Mouse (Mus musculus): ENCODE measurements around the gene Odr4.

Odr4 gene

DNA sequence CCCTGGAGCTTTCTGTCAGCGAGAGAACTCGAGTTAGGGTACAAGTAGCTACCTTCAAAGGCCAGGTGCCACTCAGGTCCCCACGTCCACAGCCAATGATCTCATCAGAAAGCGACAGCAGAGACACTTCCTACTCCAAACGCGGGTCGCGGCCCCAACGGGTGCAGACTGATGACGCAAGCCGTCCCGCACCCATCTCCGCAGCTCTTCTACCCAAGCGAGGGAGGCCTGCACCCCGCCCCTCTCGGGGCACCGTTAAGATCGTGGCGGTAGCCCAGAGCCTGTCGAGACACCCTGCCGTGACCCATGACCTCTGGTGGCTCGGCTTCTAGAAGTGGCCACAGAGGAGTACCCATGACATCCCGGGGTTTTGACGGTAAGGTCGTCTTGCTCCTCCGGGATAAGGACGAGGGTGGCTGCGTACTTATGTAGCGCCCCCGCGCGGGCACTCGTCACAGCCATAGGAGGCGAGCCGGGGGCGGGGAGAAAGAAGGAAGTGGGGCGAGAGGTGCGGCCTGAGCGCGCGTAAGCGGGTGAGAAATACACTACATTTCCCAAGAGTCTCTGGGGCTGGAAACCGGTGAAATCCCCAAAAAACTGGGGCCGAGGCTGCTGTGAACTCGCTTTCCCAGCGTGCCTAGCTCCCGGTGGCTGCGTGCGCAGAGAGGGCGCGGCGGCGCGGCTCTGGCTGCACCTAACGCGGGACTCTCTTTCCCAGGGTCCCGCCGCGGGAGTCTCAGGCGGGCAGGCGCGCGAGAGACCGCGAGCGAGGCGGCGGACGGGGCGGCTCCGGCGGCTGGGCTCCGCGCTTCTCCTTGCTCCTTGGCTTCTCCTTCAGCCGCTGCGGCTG, at the start of gene Odr4, which contains the start of gene Tpr:
Gene Odr4 (minus strand): TSS at position 443 of the 850 bp plus-strand sequence.
Gene Tpr (plus strand): TSS at position 201 of the 850 bp plus-strand sequence.
- peak; percentile 98 for DNase-seq (ENCODE audit: low read depth, low spot score)

DNA sequence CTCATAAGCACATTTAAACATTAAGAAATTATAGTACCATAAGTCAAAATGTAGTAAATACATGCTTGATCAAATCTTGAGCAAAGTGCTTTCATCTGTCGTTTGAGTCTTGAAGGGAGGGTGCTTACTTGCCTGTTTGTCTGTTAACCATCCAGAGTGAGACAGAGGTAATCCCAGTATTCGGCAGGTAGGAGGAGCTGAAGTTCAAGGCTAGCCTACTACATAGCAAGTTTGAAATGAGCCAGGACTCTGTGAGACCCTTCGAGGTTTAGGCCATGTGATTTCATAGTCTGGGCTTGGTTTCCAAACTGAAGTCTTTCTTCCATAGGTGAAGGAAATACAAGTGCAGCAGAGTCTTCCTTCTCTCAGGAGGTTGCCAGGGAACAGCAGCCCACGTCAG, 48.9 kb upstream of the Odr4 start:
- no peak for DNase-seq (ENCODE audit: low read depth, low spot score)

DNA sequence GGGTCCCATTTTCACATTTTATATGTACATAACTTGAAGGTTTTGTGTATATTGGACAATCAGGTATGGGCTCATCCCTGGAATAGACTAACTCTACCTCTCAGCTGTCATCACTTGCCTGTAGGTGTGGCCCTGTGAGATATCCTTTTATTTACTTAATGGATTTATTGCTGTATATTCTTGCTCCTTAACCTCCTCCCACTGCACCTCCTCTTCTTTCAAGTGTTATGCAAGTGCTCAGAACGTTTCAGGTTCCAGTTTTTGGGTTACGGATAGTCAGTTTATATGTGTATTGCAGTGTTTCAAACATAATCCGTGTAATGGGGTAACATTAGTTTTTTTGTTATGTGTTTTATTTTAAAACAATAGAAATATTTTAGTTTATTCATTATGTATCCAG, 45.8 kb upstream of the Odr4 start:
- DNase-seq (ENCODE audit: low read depth, low spot score) = no peak

DNA sequence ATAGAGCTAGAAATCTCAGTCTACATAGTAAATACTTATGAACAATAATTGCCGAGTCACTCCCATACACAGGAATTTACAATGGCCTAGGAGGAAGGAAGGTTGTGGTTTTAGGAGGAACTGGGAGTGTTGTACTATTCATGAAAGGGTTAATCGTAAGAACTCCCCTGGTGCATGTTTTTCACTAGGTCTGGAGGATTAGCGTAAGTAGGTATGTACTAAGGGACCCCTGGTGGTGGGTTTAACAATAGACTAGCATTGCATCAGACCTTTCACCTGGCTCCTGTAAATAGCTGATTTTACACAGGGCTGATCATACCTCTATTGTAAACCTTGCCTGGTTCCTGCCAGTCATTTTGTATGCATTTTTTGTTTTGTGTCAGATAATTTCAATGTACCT, 33.3 kb upstream of the Odr4 start:
- no peak for DNase-seq (ENCODE audit: low read depth, low spot score)

DNA sequence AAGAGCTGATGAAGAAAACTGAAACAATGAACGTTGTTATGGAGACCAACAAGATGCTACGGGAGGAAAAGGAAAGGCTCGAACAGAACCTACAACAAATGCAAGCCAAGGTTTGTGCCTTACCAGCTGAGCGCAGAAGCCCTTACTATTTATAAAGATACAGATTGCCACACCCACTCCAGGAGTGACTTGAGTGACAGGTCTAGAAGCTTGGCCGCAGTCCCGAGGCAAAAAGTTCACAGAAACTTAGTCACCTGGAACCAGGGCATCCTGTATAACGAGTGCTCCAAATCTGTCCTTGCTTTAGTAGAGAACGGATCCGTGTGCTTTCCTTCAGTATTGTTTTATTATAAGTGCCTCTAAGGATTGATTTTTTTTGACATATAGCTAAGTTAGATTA, 32.8 kb upstream of the Odr4 start:
- DNase-seq (ENCODE audit: low read depth, low spot score) = no peak

DNA sequence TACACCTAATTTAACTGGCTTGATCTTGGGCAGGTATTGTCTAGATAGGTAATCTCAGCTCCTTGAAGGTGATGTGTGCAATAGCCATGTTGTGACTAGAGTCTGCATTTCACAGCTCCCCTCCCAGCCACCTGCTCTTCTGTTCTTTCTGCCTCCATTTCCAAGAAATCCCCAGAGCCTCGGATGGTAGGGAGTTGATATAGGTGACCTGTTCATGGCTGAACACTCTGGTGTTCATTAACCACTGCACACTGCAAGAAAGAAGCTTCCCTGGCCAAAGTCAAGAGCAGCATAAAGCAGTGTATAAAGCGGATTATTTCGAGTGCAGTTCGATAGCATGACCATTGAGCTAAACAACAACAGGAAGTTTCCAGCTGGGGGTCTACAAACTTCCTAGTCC, 25.5 kb upstream of the Odr4 start:
- DNase-seq (ENCODE audit: low read depth, low spot score) = no peak

DNA sequence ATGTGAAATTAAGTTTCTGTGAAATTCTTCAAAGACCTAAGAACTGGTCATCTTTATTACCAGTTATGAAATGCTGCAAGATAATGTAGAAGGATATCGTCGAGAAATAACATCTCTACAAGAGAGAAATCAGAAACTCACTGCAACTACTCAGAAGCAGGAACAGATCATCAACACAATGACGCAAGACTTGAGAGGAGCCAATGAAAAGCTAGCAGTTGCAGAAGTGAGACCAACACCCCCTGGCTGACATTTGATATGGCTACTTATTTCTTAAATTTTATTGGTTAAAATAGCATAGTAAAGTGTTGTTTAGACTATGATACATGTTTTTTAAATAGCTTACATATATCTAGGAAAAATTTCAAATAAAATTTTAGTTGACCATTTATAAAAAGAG, 23.1 kb upstream of the Odr4 start:
- DNase-seq (ENCODE audit: low read depth, low spot score) = no peak

DNA sequence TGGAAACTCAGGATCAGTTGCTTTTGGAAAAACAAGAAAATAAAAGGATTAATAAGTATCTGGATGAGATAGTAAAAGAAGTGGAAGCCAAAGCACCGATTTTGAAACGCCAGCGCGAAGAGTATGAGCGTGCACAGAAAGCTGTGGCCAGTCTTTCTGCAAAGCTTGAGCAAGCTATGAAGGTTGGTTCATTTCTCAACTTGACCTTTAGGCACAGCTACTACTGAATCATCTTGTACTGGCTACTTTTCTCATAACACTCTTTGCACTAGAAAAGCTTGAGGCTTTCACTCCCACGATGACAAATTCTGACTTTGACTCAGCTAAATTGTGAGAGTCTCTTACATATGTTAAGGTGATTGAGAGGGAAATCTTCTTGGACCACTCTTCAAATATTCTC, 17.1 kb upstream of the Odr4 start:
- DNase-seq (ENCODE audit: low read depth, low spot score) = no peak

DNA sequence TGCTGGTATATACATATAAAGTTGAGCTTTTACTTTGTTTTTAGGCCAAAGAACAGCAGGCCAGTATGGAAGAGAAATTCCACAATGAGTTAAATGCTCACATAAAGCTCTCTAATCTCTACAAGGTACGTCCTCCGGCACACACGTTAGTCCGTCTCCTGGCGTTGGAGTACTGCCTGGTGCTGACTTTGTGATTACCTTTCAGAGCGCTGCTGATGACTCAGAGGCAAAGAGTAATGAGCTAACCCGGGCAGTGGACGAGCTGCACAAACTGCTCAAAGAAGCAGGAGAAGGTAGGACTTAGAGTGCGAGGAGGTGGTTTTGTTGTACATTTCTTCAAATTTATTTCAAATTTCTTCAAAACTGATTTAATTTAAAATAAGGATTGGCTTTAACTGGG, 14.4 kb upstream of the Odr4 start:
- DNase-seq (ENCODE audit: low read depth, low spot score) = no peak

DNA sequence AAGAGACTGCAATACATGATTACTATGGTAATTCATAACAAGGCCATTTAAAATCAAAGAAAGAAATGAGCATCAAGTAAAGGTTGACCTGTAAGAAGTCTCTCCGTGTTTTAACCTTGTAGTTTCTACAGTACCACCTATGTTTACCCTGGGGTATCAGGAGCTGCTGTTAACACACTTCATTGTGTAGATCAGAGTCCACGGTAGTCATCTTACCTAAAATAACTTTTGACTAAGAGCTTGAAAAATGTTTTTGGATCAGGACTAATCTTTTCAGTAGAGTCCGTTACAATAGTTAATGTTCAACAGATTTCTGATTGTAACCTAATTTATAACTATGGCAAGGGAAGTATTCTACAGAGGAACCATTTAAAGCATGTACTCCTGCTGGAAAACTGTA, 11.7 kb upstream of the Odr4 start:
- DNase-seq (ENCODE audit: low read depth, low spot score) = no peak

DNA sequence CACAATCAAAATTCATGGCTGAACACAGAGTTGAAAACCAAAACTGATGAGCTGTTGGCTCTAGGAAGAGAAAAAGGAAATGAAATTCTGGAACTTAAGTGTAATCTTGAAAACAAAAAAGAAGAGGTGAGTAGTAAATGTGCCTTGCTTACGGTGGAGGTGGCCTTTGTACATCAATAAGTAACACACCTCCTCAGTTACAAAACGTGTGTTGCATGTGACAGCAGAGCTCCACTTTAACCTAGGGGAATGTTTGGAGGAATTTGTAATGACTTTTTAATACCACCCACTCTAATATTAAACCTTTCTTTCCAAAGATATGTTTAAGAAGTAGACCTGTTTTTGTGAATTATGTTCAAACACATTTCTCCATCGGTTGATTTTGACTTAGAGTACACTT, 11.0 kb upstream of the Odr4 start:
- DNase-seq (ENCODE audit: low read depth, low spot score) = no peak

DNA sequence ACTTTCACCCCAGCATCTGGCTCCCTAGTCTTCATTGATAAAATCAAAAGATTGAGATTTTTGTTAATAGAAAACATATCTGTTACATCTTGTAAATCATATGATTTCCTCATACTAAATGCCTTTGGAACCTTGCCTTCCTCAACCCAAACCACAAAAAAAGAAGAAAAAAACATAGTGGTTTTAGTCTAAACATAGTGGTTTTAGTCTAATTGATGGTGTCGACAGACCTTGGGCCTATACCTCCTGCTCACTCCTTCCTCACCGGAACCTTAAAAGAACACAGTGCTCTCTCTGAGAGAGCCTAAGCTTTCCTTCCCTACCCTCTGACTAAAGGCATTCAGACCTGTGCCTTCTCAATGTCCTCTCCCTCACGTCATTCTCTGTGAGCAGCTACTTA, 3.1 kb upstream of the Odr4 start:
- no peak for DNase-seq (ENCODE audit: low read depth, low spot score)

DNA sequence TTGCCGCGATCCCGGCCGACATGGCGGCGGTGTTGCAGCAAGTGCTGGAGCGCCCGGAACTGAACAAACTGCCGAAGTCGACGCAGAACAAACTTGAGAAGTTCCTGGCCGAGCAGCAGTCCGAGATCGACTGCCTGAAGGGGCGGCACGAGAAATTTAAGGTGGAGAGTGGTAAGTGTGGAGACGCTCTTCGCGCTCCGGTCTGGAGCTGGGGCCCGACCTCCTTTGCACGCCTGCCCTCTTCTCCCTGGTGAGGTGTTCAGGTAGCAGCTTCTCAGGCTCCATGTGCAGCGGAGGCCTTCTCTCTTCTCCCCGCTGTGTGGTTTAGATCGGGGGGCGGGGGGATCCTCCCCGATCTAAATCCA, 590 bp upstream of the Odr4 start:
- DNase-seq (ENCODE audit: low read depth, low spot score) = no peak

DNA sequence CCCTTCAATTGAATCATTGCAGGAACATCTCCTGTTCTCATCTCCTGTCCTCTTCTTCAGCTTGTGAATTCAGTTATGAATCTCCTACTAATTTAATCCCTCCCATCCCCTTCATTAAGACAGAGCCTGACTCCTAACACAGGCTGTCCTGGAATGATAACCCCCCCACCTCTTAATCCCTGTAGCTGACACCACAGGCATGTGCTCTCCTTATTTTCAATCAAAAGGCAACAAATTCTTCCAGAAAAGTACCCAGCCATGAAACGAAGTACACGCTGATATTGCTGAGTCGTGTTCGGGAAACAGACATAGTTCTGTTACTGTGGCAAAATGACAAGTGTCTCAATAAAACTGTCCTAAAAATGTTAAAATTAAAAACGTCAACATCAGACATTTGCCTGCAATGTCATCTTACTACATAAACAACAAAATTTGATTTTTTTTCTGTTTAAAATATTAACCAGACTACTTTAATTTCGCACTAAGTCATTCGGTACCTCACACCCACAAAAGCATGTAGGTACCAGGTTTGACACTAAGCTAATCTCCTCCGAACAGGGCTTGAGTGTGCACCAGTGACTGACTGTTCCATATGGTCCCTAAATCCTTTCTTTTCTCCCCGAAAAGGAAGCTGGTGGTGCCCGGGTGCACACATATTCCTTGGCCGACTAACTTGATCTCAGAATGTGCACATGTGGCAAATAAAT, 796 bp downstream of the Odr4 start:
- no peak for DNase-seq (ENCODE audit: low read depth, low spot score)

DNA sequence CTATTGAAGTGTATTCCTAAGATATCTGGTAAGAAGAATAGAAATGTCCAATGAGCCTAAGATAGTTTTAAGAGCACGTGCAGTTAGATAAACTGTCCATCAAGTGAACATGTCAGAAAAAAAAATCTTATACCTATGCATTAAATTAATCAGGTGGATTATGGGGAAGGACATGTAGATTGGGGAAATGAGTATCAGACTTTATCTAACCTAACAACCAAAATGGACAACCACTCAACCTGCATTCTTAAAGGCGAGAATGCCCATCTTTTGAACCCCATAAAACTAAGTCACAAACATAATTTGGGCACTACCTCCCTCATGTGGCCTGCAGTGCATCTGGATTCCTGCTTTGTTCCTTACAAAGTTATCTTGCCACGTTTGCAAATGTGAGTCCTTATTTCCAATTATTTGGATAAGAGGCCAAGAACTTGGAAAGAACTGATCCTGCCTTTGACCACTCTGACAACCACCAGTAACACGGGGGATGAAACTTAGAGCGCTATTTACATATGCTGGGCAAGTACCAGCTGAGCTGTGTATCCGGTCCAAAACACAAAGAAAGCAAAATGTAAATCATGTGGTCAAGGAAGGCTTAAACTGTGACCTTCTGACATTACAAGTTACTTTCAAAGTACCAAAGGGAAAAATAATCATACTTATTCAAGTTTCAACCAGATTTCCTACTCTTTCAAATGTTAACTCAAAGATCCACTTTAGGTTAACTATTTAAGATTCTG, 3.3 kb downstream of the Odr4 start:
- no peak for DNase-seq (ENCODE audit: low read depth, low spot score)

DNA sequence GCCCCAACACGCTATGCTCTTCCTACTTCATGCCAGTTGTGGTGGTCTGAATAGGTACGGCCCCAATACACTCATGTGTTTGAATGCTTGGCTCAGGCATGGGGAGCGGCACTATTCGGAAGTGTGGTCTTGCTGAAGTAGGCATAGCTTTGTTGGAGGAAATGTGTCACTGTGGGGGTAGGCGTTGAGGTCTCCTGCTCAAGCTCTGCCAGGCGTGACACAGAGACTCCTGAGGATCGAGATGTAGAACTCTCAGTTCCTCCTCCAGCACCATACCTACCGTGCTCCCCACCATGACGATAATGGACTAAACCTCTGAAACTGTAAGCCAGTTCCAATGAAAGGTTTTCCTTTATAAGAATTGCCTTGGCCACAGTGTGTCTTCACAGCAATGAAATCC, 5.3 kb downstream of the Odr4 start:
- no peak for DNase-seq (ENCODE audit: low read depth, low spot score)

DNA sequence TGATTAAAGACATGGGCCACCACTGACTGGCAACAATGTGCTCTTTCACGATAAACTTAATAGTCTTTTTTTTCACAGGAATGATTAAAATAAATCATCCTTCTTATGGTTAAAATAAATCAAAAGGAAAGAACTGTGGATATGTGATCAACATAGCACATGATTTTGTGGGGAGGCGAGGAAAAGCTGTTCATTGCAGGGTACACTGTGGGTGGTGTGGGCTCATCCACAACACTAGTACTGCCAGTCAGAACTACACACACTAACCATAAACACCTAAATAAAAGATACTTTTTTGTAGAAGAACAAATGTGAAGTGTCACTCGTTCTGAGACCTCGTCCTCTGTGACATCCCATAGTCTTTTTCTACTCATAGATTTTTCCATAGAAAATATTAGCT, 8.7 kb downstream of the Odr4 start:
- DNase-seq (ENCODE audit: low read depth, low spot score) = no peak

DNA sequence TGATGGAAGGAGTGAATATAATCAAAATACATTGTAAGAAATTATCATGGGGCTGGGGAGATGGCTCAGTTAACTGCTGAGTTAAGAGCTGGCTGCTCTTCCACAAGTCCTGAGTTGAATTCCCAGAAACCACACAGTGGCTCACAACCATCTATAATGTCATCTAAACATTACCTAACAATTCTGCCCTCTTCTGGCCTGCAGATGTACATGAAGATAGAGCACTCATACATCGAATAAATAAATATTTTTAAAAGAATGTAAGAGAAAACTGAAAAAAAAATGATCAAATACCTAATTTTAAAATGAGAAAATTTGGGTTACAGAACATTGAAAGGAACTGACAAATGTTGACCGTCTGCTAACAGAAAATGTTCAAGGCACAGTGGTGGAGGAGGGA, 18.6 kb downstream of the Odr4 start:
- no peak for DNase-seq (ENCODE audit: low read depth, low spot score)

DNA sequence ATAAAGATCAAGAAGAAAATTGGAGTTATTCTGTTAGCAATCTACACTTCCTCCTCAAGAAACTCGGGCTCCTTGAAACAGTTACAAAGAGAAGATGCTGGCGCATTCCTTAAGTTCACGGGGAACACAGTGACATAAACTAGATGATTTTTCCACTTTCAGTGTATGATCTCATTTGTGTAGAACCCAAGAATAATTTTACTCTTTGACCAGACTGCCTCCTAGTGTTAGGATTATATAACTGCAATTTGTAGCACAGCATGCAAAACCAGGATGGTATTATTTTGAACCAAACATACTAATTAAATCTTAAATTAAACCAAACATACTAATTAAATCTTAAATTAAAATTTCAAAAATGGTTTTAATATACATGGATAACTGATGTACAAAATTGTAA, 20.0 kb downstream of the Odr4 start:
- DNase-seq (ENCODE audit: low read depth, low spot score) = no peak

DNA sequence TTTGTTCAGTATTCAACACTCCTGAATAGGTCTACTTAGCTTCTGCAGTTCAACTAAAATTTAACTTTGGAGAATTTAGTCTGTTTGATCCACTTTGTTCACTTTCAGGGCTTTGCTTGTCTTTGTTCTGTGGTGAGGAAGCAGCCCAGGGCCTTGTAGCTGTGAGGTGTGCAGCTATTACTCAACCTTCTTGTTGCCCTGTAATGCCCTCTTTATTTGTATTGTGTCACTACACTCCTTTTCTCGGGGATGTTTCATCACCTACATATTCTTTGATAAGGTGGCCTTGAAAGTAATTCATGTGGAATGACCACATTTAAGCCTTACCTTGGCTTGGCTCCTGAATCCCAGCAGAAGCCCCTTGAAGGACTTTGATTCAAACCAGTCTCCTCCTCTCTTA, 32.0 kb downstream of the Odr4 start:
- DNase-seq (ENCODE audit: low read depth, low spot score) = no peak

DNA sequence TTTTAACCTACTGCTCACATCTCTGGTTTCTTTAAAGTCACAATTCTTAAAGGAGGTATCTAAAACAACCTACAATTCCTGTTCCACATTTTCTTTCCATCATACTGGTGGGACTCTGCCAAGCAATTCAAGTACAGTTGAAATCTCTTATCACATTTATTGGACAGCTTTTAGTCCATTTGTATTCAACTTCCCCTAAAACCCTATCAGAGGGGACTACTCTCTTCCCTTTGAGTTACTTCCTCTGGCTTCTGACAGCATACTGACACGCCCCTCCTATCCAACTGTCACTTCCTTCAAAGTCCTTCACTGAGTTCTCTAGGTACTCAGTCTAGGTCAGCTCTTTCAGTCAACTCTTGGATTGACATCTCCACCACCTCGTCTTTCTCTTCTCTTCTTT, 57.8 kb downstream of the Odr4 start:
- no peak for DNase-seq (ENCODE audit: low read depth, low spot score)

DNA sequence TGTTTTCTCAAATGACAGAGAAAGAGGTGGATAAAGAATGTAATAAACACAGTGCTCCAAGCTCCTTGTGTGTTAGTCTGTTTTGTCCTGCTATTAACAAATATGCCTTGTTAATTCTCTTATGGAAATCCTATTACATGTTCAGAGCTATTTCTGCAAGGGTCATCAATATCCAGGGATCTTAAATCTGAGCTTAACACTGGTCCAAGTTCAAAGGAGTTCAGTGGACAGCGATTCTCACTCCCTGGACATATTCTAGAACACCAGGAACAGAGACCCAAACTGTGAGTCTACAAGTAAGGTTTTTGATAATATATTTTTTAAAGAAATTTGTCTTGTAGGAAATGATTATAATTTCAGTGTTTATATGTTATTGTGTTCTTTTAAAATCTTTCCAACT, 73.7 kb downstream of the Odr4 start, which contains the start of gene Pdc:
Gene Pdc (plus strand): TSS at position 213 of the 400 bp plus-strand sequence.
- DNase-seq (ENCODE audit: low read depth, low spot score) = no peak
